Mouse (Mus musculus) MEL (cell line): ENCODE data around the gene Cpsf6. TPM values are rescaled to one million over a fixed set of nuclear protein-coding genes. Genes with fewer than 3 reads are reported as not detected.

Experiments used
- DNase-seq: peaks from one replicate; pipeline ENCODE4 v3.0.0; 2011; ENCODE audit warnings: low read depth, low spot score
- H3K27ac ChIP-seq: 2 replicates; pipeline ENCODE4 v1.5.1; 2012; ENCODE audit warnings: low read depth, mild to moderate bottlenecking, control low read depth, low read length, moderate library complexity; ENCODE audit not compliant: control insufficient read depth
- H3K27me3 ChIP-seq, 2 experiments: fragments of 150-350 bp in 1 of 2; sonication (generic) in 1 of 2; 2 replicates each; pipeline ENCODE4 v1.6.1; 2012; ENCODE audit warnings: low read length in 2 of 2, mild to moderate bottlenecking in 2 of 2, improper control_type of control experiment in 1 of 2, moderate library complexity in 1 of 2; ENCODE audit not compliant: insufficient read depth in 2 of 2, control insufficient read depth in 1 of 2
- H3K36me3 ChIP-seq, 2 experiments: 2 replicates each; pipeline ENCODE4 v1.6.1; 2012 to 2014; ENCODE audit warnings: low read length in 2 of 2, improper control_type of control experiment in 1 of 2, inconsistent platforms in 1 of 2, mild to moderate bottlenecking in 1 of 2; ENCODE audit not compliant: insufficient read depth in 2 of 2, control insufficient read depth in 1 of 2
- H3K4me1 ChIP-seq, 2 experiments: fragments of 150-350 bp in 1 of 2; sonication (generic) in 1 of 2; 2 replicates each; pipeline ENCODE4 v1.6.1; 2012; ENCODE audit warnings: low read length in 2 of 2, improper control_type of control experiment in 1 of 2, mild to moderate bottlenecking in 1 of 2; ENCODE audit not compliant: insufficient read depth in 2 of 2, control insufficient read depth in 1 of 2
- H3K4me3 ChIP-seq, 2 experiments: fragments of 150-350 bp in 1 of 2; sonication (generic) in 1 of 2; 2 replicates each; pipeline ENCODE4 v1.5.1; 2012; ENCODE audit warnings: low read depth in 2 of 2, low read length in 2 of 2, mild to moderate bottlenecking in 2 of 2, moderate library complexity in 2 of 2, control low read depth in 1 of 2, improper control_type of control experiment in 1 of 2; ENCODE audit not compliant: control insufficient read depth in 1 of 2, insufficient read depth in 1 of 2
- H3K79me2 ChIP-seq: 2 replicates; pipeline ENCODE4 v1.6.1; 2012; ENCODE audit warnings: mild to moderate bottlenecking, low read length, moderate library complexity; ENCODE audit not compliant: control insufficient read depth, poor library complexity, insufficient read depth
- H3K9ac ChIP-seq: 2 replicates; pipeline ENCODE4 v1.6.1; 2012; ENCODE audit warnings: low read depth, mild to moderate bottlenecking, control low read depth, low read length, moderate library complexity; ENCODE audit not compliant: control insufficient read depth, poor library complexity, severe bottlenecking
- H3K9me3 ChIP-seq: fragments of 150-350 bp; sonication (generic); replicated peaks from 2 replicates; pipeline ENCODE4 v1.6.1; 2012; ENCODE audit warnings: mild to moderate bottlenecking, low read length, improper control_type of control experiment, moderate library complexity; ENCODE audit not compliant: insufficient read depth
- CTCF ChIP-seq, 3 experiments: IDR thresholded peaks in 2 of 3; conservative IDR thresholded peaks in 1 of 3; 2 replicates each; pipeline ENCODE4 v1.5.1; 2011 to 2012; ENCODE audit warnings: low read length in 3 of 3, low read depth in 2 of 3, mild to moderate bottlenecking in 2 of 3, improper control_type of control experiment in 1 of 3, inconsistent platforms in 1 of 3, mixed read lengths in 1 of 3, moderate library complexity in 1 of 3; ENCODE audit not compliant: control insufficient read depth in 1 of 3, insufficient read depth in 1 of 3, poor library complexity in 1 of 3, severe bottlenecking in 1 of 3
- ELF1 ChIP-seq: IDR thresholded peaks from 2 replicates; pipeline ENCODE4 v1.6.1; 2014; ENCODE audit warnings: low read depth, mild to moderate bottlenecking, inconsistent platforms, low read length, improper control_type of control experiment, moderate library complexity
- EP300 ChIP-seq, 2 experiments: IDR thresholded peaks; 2 replicates each; pipeline ENCODE4 v1.6.1; 2011; ENCODE audit warnings: improper control_type of control experiment in 2 of 2, low read length in 2 of 2, low read depth in 1 of 2, mild to moderate bottlenecking in 1 of 2
- GABPA ChIP-seq: IDR thresholded peaks from 2 replicates; pipeline ENCODE4 v1.6.1; 2012; ENCODE audit warnings: low read depth, mild to moderate bottlenecking, inconsistent platforms, low read length, improper control_type of control experiment, moderate library complexity
- GATA1 ChIP-seq: IDR thresholded peaks from 2 replicates; pipeline ENCODE4 v1.6.1; 2011; ENCODE audit warnings: low read depth, low read length, improper control_type of control experiment
- HCFC1 ChIP-seq: IDR thresholded peaks from 2 replicates; pipeline ENCODE4 v1.6.1; 2012; ENCODE audit warnings: low read depth, mild to moderate bottlenecking, inconsistent platforms, low read length, improper control_type of control experiment, moderate library complexity
- JUND ChIP-seq: IDR thresholded peaks from 2 replicates; pipeline ENCODE4 v1.6.1; 2011; ENCODE audit warnings: low read depth, mild to moderate bottlenecking, improper control_type of control experiment, low read length
- KAT2A ChIP-seq: conservative IDR thresholded peaks from 2 replicates; pipeline ENCODE4 v1.6.1; 2012; ENCODE audit warnings: low read depth, low read length, improper control_type of control experiment, inconsistent platforms
- MAFK ChIP-seq: IDR thresholded peaks from 2 replicates; pipeline ENCODE4 v1.6.1; 2011; ENCODE audit warnings: low read depth, mild to moderate bottlenecking, low read length, improper control_type of control experiment, borderline replicate concordance
- MAX ChIP-seq: IDR thresholded peaks from 2 replicates; pipeline ENCODE4 v1.6.1; 2011; ENCODE audit warnings: low read length, improper control_type of control experiment
- MAZ ChIP-seq: IDR thresholded peaks from 2 replicates; pipeline ENCODE4 v1.6.1; 2012; ENCODE audit warnings: low read depth, mild to moderate bottlenecking, inconsistent platforms, low read length, improper control_type of control experiment
- MEF2A ChIP-seq: IDR thresholded peaks from 2 replicates; pipeline ENCODE4 v1.6.1; 2014; ENCODE audit warnings: low read depth, mild to moderate bottlenecking, inconsistent platforms, low read length, improper control_type of control experiment; ENCODE audit not compliant: poor library complexity, insufficient replicate concordance, severe bottlenecking; ENCODE audit errors: extremely low read depth
- MYC ChIP-seq: IDR thresholded peaks from 2 replicates; pipeline ENCODE4 v1.6.1; 2011; ENCODE audit warnings: low read depth, mild to moderate bottlenecking, low read length, improper control_type of control experiment, moderate library complexity
- NRF1 ChIP-seq: IDR thresholded peaks from 2 replicates; pipeline ENCODE4 v1.6.1; 2014; ENCODE audit warnings: low read depth, mild to moderate bottlenecking, inconsistent platforms, low read length, improper control_type of control experiment, moderate library complexity; ENCODE audit not compliant: poor library complexity, insufficient read depth, severe bottlenecking
- POLR2A ChIP-seq, 2 experiments: IDR thresholded peaks; 2 replicates each; pipeline ENCODE4 v1.6.1; 2011 to 2012; ENCODE audit warnings: low read length in 2 of 2, mild to moderate bottlenecking in 2 of 2, control low read depth in 1 of 2, improper control_type of control experiment in 1 of 2, low read depth in 1 of 2, moderate library complexity in 1 of 2; ENCODE audit not compliant: control insufficient read depth in 1 of 2, insufficient read depth in 1 of 2, poor library complexity in 1 of 2
- POLR2AphosphoS2 ChIP-seq: IDR thresholded peaks from 2 replicates; pipeline ENCODE4 v1.6.1; 2011; ENCODE audit warnings: low read length, improper control_type of control experiment
- POLR2AphosphoS5 ChIP-seq: IDR thresholded peaks from 2 replicates; pipeline ENCODE4 v1.6.1; 2012; ENCODE audit warnings: low read depth, borderline replicate concordance, mild to moderate bottlenecking, inconsistent platforms, low read length, moderate library complexity, mixed read lengths
- SIN3A ChIP-seq: IDR thresholded peaks from 2 replicates; pipeline ENCODE4 v1.6.1; 2012; ENCODE audit warnings: low read length, improper control_type of control experiment, inconsistent platforms
- TBP ChIP-seq: IDR thresholded peaks from 2 replicates; pipeline ENCODE4 v1.8.0; 2011; ENCODE audit warnings: low read depth, low read length, improper control_type of control experiment
- ZMIZ1 ChIP-seq: IDR thresholded peaks from 2 replicates; pipeline ENCODE4 v1.6.1; 2012; ENCODE audit warnings: low read depth, mild to moderate bottlenecking, inconsistent platforms, low read length, improper control_type of control experiment, moderate library complexity
- polyA plus RNA-seq, 2 experiments: library from polyadenylated mRNA; stranded (reverse) in 1 of 2; unstranded in 1 of 2; fragments of >175 nt in 1 of 2; fragments of >200 nt in 1 of 2; gene quantifications; 2 replicates each; pipeline versions ENCODE4 v1.2.1 to v1.2.4; 2012; ENCODE audit warnings: low replicate concordance in 2 of 2, low read depth in 1 of 2; ENCODE audit not compliant: insufficient read length in 2 of 2, insufficient read depth in 1 of 2, missing spikeins in 1 of 2
- total RNA-seq: library from RNA; depleted of rRNA; stranded (reverse); fragments of 300-350 nt; gene quantifications from 2 replicates; pipeline ENCODE4 v1.2.3, GENCODE M21; 2012

Cpsf6 gene
- total and polyA plus RNA-seq, 3 experiments = 85.7 to 88.2 TPM; not detected in 1

DNA sequence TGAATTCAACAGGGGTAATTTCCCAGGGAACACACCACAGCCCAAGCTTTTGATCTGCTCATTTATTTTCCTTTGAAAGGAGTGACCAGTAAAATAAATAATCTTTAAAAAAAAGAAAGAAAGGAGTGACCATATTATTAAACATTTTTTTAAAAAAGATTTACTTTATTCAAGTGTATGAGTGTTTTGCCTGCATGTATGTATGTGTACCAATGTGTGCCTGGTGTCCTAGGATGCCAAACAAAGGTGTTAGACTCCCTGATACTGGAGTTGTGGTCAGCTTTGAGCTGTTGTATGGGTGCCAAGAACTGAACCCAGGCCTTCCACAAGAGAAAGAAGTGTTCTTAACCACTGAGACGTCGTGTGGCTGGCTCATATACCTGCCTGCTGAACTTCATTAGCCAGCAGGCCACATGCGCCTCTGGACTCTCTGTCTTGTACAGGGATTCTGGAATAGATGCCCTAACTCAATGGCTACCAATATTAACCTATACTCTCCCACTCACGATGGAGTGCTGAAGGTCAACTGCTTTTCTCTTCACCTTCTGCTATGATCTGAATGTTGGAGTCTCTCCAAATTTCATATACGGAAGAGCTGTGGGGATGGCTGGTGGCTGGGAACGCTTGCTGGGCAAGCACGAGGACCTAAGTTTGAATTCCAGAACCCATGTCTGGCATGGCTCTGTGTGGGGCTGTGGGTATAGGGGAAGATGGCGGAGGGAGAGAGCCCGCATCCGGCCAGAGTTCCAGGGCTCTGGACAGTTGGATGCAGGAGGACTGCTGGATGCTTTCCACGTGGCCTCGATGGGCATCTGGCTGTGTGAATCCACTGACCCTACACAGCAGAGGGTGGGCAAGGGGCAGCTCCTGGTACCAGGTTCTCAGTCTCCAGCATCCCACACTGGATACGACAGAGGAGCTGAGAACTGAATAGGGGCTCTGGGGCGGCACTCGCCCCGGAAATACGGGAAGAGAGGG is 43.5 kb upstream of the Cpsf6 start:
- DNase-seq = no peak
- TF ChIP-seq KAT2A (no peak), MEF2A (no peak), GABPA (no peak), POLR2A (IDR thresholded peaks at IDR 0.05; ENCODE audit: control insufficient read depth in 1 of 2, insufficient read depth in 1 of 2, low read depth in 1 of 2, low read length in 2 of 2, poor library complexity in 1 of 2) (no peak), MYC (no peak), SIN3A (no peak), JUND (no peak), MAX (no peak), TBP (no peak), GATA1 (no peak), ZMIZ1 (no peak), ELF1 (no peak), EP300 (IDR thresholded peaks at IDR 0.05; ENCODE audit: low read depth in 1 of 2, low read length in 2 of 2) (no peak), POLR2AphosphoS2 (no peak), MAFK (no peak), POLR2AphosphoS5 (no peak), HCFC1 (no peak), MAZ (no peak), CTCF (IDR thresholded peaks at IDR 0.05 in 2 of 3, conservative IDR thresholded peaks at IDR 0.05 in 1 of 3; ENCODE audit: control insufficient read depth in 1 of 3, insufficient read depth in 1 of 3, low read depth in 2 of 3, low read length in 3 of 3, poor library complexity in 1 of 3, severe bottlenecking in 1 of 3) (no peak), NRF1 (no peak)

More for the DNA sequence above, 43.5 kb upstream of the Cpsf6 start:
- H3K4me1 ChIP-seq = peaks cover 2 to 4% of the 10 kb centered on the region in 2 experiments; a peak in 2 of 4 replicates
- H3K9me3 ChIP-seq = no peaks in the 10 kb centered on the region
- no peak overlapping the region for H3K27ac ChIP-seq
- no peak overlapping the region for H3K9ac ChIP-seq
- peaks cover 0 to 5% of the 10 kb centered on the region in 2 experiments; a peak in 1 of 4 replicates for H3K36me3 ChIP-seq
- no peak overlapping the region for H3K4me3 ChIP-seq
- no peaks in the 10 kb centered on the region; the same call in 1 of the 2 replicates for H3K79me2 ChIP-seq
- H3K27me3 ChIP-seq = no peaks in the 10 kb centered on the region
